Mouse (Mus musculus) G1E (cell line): ENCODE measurements around the gene Gm3336. TPM values are rescaled to one million over a fixed set of nuclear protein-coding genes. Genes with fewer than 3 reads are reported as not detected.

ENCODE experiments used
- ATAC-seq: 2 replicates; pipeline ENCODE4 v1.8.0; 2016; ENCODE audit warnings: mild to moderate bottlenecking; ENCODE audit not compliant: insufficient number of reproducible peaks, poor library complexity, low FRiP score, severe bottlenecking; ENCODE audit errors: extremely low read depth
- DNase-seq: peaks from one replicate; pipeline ENCODE4 v3.0.0; 2012; ENCODE audit warnings: low spot score
- H3K27me3 ChIP-seq: 2 replicates; pipeline ENCODE4 v1.6.1; 2012; ENCODE audit warnings: mild to moderate bottlenecking, low read length, inconsistent platforms; ENCODE audit not compliant: insufficient read depth
- H3K36me3 ChIP-seq: replicated peaks from 2 replicates; pipeline ENCODE3; 2012; ENCODE audit warnings: mild to moderate bottlenecking, inconsistent platforms
- H3K4me1 ChIP-seq: 2 replicates; pipeline ENCODE4 v1.6.1; 2012; ENCODE audit warnings: low read depth, low read length, inconsistent platforms, mixed read lengths; ENCODE audit not compliant: insufficient read depth
- H3K4me3 ChIP-seq: 2 replicates; pipeline ENCODE4 v1.5.1; 2012; ENCODE audit warnings: low read depth, mild to moderate bottlenecking, inconsistent platforms, low read length, moderate library complexity, mixed read lengths
- H3K9me3 ChIP-seq: replicated peaks from 2 replicates; pipeline ENCODE4 v1.6.1; 2012; ENCODE audit warnings: inconsistent platforms
- CTCF ChIP-seq: IDR thresholded peaks from 2 replicates; pipeline ENCODE4 v1.5.1; 2012; ENCODE audit warnings: low read depth, low read length, inconsistent platforms, mixed read lengths
- GATA1 ChIP-seq: IDR thresholded peaks from 2 replicates; pipeline ENCODE4 v1.6.1; 2012; ENCODE audit warnings: borderline replicate concordance, low read length, inconsistent platforms, mixed read lengths
- GATA2 ChIP-seq: IDR thresholded peaks from 2 replicates; pipeline ENCODE4 v1.6.1; 2012; ENCODE audit warnings: low read depth, low read length, inconsistent platforms, borderline replicate concordance
- POLR2AphosphoS5 ChIP-seq: IDR thresholded peaks from 2 replicates; pipeline ENCODE4 v1.6.1; 2012; ENCODE audit warnings: low read depth, low read length, inconsistent platforms; ENCODE audit not compliant: insufficient replicate concordance
- TAL1 ChIP-seq: conservative IDR thresholded peaks from 2 replicates; pipeline ENCODE4 v1.6.1; 2012; ENCODE audit warnings: low read depth, low read length, inconsistent platforms, mixed read lengths
- polyA plus RNA-seq: library from polyadenylated mRNA; stranded (reverse); fragments of >175 nt; gene quantifications from 2 replicates; pipeline ENCODE4 v1.2.3, GENCODE M21; 2012
- total RNA-seq, 2 experiments: library from RNA; stranded (forward) in 1 of 2; stranded (reverse) in 1 of 2; fragments of 200-1000 nt in 1 of 2; fragments of >200 nt in 1 of 2; fragmentation: Nextera tagmentation in 1 of 2; gene quantifications; 2 replicates each; pipeline ENCODE4 v1.2.3; 2014 to 2017

Gm3336 gene
- total and polyA plus RNA-seq, 3 experiments = 0.66 to 3.7 (median 0.93) TPM

DNA sequence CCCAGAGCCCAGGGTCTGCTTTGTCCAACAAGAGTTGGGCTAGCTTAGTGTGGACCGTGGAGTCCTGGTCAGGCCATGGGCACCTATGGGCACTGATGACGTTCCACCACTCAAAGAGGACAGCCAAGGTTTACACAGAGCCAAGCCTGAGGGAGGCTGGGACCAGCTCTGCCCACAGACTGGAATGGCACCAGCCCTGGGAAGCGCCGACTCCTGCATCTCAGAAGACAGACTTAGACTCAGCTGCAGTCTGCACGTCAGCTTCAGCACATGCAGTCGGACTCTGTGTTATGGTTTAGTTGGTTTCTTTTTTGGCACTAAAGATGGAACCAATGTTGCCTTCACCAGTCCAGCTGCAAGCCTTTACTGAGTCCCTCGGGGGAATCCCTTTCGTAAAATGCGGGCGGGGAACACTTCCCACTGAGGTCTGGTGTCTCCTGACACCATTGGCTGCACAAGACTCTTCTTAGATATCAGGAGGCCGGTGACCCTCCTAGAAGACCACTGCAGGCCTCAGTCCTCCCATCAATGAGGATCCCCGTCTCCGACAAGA lies 31.9 kb downstream of the Gm3336 start:
- Histone ChIP-seq H3K4me3 (no peak overlapping the region), H3K4me1 (peaks cover 33% of the 10 kb centered on the region), H3K36me3 (peaks cover 3% of the 10 kb centered on the region), H3K27me3 (peaks cover 47% of the 10 kb centered on the region), H3K9me3 (no peaks in the 10 kb centered on the region)
- TF ChIP-seq CTCF (no peak), GATA1 (no peak), POLR2AphosphoS5 (no peak), TAL1 (no peak), GATA2 (no peak)
- no peak for DNase-seq
- no peak for ATAC-seq

DNA sequence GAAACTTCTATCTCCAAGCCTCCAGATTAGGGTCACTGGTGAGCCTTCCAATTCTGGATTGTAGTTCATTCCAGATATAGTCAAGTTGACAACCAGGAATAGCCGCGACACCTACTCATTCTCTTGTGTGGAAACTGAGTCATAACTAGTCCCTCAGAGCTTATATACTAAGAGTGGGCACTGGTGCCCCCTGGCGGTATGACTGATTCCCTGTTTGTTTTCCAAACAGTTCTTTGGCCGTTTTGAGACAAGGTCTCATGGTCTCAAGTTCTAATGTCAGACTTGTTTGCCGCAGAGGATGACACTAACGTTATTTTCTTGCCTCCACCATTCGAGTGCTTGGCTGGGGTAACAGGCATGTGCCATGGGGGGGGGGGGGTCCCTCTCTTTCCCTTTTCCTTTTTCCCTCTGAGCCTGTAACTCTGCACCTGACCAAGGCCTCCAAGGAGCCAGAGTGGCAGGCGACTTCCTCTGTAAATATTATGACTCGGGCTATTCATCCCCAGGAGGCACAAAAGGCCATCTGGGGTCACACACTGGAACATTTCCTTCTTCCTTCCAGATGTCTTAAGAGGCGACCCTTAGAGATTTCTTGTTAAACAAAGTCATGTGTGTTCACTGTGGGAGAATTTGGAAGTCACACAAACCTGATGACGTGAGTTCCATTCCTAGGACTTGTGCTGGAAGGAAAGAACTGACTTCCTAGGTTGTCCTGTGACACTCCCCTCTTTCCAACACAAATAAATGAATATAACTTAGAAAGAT lies 33.8 kb downstream of the Gm3336 start:
- peak; percentile 63 for TF ChIP-seq CTCF
- no peak for TF ChIP-seq GATA1
- DNase-seq = peak; percentile 38
- Histone ChIP-seq H3K4me1 (peaks cover 48% of the 10 kb centered on the region), H3K9me3 (no peaks in the 10 kb centered on the region), H3K36me3 (peaks cover 23% of the 10 kb centered on the region), H3K4me3 (no peak overlapping the region; the same call in 1 of the 2 replicates), H3K27me3 (peaks cover 31% of the 10 kb centered on the region)
- ATAC-seq = no peak

GRCm38 (mm10) chr8:70753151-70753550 lies 34.8 kb downstream of the Gm3336 start:
- ATAC-seq (no peak), DNase-seq (peak; percentile 89)
- peaks cover 21% of the 10 kb centered on the region for H3K27me3 ChIP-seq
- H3K4me1 ChIP-seq = peaks cover 56% of the 10 kb centered on the region
- peaks cover 33% of the 10 kb centered on the region for H3K36me3 ChIP-seq
- no peak for TF ChIP-seq POLR2AphosphoS5
- no peak for TF ChIP-seq CTCF
- TF ChIP-seq TAL1 = no peak
- no peak for TF ChIP-seq GATA1
- no peak for TF ChIP-seq GATA2
- no peaks in the 10 kb centered on the region for H3K9me3 ChIP-seq
- H3K4me3 ChIP-seq = peak overlapping the region; percentile 69

DNA sequence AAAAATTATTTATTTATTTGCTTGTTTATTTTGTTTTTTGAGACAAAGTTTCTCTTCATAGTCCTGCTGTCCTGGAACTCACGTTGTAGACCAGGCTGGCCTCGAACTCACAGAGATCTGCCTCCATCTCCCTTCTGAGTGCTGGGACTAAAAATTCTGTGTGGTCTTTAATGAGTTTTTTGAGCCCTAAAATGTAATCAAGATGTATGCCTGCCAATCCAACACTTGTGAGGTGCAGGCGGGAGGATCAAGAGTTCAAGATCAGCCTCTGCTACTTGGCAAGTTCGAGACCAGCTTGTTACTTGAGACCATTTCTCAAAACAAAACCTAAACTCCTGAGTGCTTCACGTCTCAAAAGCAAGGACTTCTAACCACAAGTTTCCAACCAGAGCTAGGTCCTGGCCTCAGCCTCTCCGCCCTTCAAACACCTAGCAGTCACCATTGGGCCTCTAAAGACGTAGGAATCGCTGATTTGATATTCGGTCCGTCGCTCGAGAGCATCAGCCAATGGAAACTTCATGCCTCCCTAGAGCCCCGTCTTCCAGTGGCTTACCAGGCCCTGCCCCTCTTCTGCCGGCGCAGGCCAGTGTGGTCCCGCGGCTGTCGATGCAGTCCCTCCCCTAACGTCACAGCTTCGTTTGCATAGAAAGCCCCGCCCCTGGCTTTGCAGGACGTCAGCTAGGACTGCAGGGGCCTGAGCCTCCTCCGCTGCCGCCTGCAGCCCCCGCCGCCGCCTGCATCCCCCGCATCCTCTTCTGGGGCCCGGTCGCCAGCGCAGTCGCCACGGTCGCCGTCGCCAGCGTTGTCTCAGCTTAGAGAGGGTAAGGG lies 35.9 kb downstream of the Gm3336 start, which contains the start of gene Rab3a:
Gene Rab3a (plus strand): TSS at position 637 of the 828 bp plus-strand sequence.
- peaks cover 67% of the 10 kb centered on the region for H3K4me1 ChIP-seq
- TF ChIP-seq POLR2AphosphoS5 (no peak), TAL1 (no peak), GATA2 (no peak), GATA1 (no peak), CTCF (no peak)

DNA sequence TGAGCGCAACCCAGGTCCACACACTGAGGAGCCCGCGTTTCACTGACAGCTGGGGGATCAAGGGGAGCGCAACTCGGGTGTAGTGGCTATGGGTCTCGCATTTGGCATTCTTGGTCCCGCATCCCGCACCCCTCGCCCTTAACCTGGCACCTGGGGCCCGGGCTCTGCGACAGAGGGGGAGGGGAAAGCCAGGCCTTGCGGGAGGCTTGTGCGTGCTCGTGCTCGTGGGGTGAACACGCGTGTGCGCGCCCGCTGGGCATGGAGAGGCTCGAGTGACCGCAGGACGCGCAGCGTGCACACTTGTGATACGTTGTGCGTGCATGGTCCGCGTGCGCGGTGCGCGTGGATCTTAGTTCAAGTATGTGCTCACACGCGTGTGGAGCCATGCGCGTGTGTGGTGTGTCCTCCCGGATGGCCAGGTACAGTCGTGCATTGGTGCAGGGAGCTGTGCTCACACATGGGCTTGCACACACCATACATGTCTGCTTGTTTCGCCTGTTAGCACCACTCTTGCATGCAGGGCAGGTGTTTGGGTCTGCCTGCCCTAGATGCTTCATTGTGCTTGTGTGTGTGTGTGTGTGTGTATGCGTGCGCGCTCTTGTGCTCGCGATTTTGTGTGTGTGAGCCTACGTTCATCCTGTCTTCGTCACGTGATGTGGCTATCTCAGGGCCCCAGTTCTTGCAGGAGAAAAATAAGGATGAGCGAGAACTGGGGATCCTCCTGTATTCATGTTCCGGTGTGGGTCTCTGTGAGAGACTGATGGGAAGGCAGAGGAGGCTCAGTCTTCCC lies 36.7 kb downstream of the Gm3336 start:
- ATAC-seq = no peak

More for the DNA sequence above, 35.9 kb downstream of the Gm3336 start, which contains the start of gene Rab3a:
- Histone ChIP-seq H3K9me3 (no peaks in the 10 kb centered on the region), H3K4me3 (peak within 1 kb of the TSS; percentile 86), H3K36me3 (peaks cover 44% of the 10 kb centered on the region), H3K27me3 (peaks cover 11% of the 10 kb centered on the region)
- DNase-seq (peak; percentile 98), ATAC-seq (peak; percentile 97)

More for the DNA sequence above, 36.7 kb downstream of the Gm3336 start:
- Histone ChIP-seq H3K27me3 (peaks cover 4% of the 10 kb centered on the region), H3K4me3 (peak overlapping the region; percentile 86), H3K9me3 (no peaks in the 10 kb centered on the region), H3K36me3 (peaks cover 51% of the 10 kb centered on the region), H3K4me1 (peaks cover 75% of the 10 kb centered on the region)
- TF ChIP-seq POLR2AphosphoS5 (no peak), TAL1 (no peak), CTCF (no peak), GATA1 (no peak), GATA2 (no peak)
- DNase-seq = no peak
